Mouse (Mus musculus): ENCODE data around the gene Agbl2.

The Agbl2 gene

GRCm38 (mm10) chr2:90782458-90782857 lies at the start of gene Agbl2:
Gene Agbl2 (plus strand): TSS chr2:90782727.
- DNase-seq (ENCODE audit: low read depth, low spot score): peak; percentile 70

GRCm38 (mm10) chr2:90735326-90735725 lies 47.2 kb upstream of the Agbl2 start:
- no peak for DNase-seq (ENCODE audit: low read depth, low spot score)

GRCm38 (mm10) chr2:90738801-90739200 lies 43.7 kb upstream of the Agbl2 start:
- no peak for DNase-seq (ENCODE audit: low read depth, low spot score)

GRCm38 (mm10) chr2:90739327-90739726 lies 43.2 kb upstream of the Agbl2 start:
- no peak for DNase-seq (ENCODE audit: low read depth, low spot score)

GRCm38 (mm10) chr2:90739921-90740320 lies 42.6 kb upstream of the Agbl2 start:
- DNase-seq (ENCODE audit: low read depth, low spot score): no peak

- peak; percentile 36 for DNase-seq (ENCODE audit: low read depth, low spot score)
These were observed 38.1 kb upstream of the Agbl2 start for GRCm38 (mm10) chr2:90744285-90745052.

- DNase-seq (ENCODE audit: low read depth, low spot score): peak; percentile 100
These were observed 37.4 kb upstream of the Agbl2 start, which contains the start of gene Fnbp4 for GRCm38 (mm10) chr2:90745053-90745678. Gene Fnbp4 (plus strand): TSS chr2:90745370.

- DNase-seq (ENCODE audit: low read depth, low spot score): no peak
These were observed 36.6 kb upstream of the Agbl2 start for GRCm38 (mm10) chr2:90745740-90746537.

GRCm38 (mm10) chr2:90746538-90746865 lies 36.0 kb upstream of the Agbl2 start:
- DNase-seq (ENCODE audit: low read depth, low spot score): no peak

- no peak for DNase-seq (ENCODE audit: low read depth, low spot score)
These were observed 35.4 kb upstream of the Agbl2 start for GRCm38 (mm10) chr2:90747131-90747530.

- DNase-seq (ENCODE audit: low read depth, low spot score): peak; percentile 33
These were observed 32.7 kb upstream of the Agbl2 start for GRCm38 (mm10) chr2:90749676-90750459.

GRCm38 (mm10) chr2:90753565-90753964 lies 29.0 kb upstream of the Agbl2 start:
- no peak for DNase-seq (ENCODE audit: low read depth, low spot score)

GRCm38 (mm10) chr2:90754188-90754587 lies 28.3 kb upstream of the Agbl2 start:
- DNase-seq (ENCODE audit: low read depth, low spot score): no peak

- no peak for DNase-seq (ENCODE audit: low read depth, low spot score)
These were observed 17.4 kb upstream of the Agbl2 start for GRCm38 (mm10) chr2:90765123-90765522.

- no peak for DNase-seq (ENCODE audit: low read depth, low spot score)
These were observed 1.2 kb upstream of the Agbl2 start for GRCm38 (mm10) chr2:90781323-90781722.

- no peak for DNase-seq (ENCODE audit: low read depth, low spot score)
These were observed 589 bp upstream of the Agbl2 start for GRCm38 (mm10) chr2:90781938-90782337.

- DNase-seq (ENCODE audit: low read depth, low spot score): no peak
These were observed 467 bp downstream of the Agbl2 start for GRCm38 (mm10) chr2:90782901-90783486.

GRCm38 (mm10) chr2:90788126-90788525 lies 5.6 kb downstream of the Agbl2 start:
- no peak for DNase-seq (ENCODE audit: low read depth, low spot score)

GRCm38 (mm10) chr2:90808241-90809126 lies 26.0 kb downstream of the Agbl2 start:
- DNase-seq (ENCODE audit: low read depth, low spot score): peak; percentile 46

GRCm38 (mm10) chr2:90810751-90811150 lies 28.2 kb downstream of the Agbl2 start:
- no peak for DNase-seq (ENCODE audit: low read depth, low spot score)
